Mouse (Mus musculus) spleen, embryonic (tissue): ENCODE measurements around the gene Cfc1.
"Not testable (repeated sequence)": the region's sequence is repeated elsewhere in the genome, so short reads cannot be mapped to it uniquely, and the experiment has no call there.

Source experiments
- CTCF ChIA-PET: fragments of 350-600 bp; sonication (Branson Sonifier 250); formaldehyde crosslinking; loops from one replicate; lab custom pipeline; 2022; lab: Charles Lee

Cfc1 gene

GRCm38 (mm10) chr1:34535043-34535698 is at the start of gene Cfc1:
Gene Cfc1, plus strand, starts transcription at chr1:34535648.
- CTCF ChIA-PET, result not testable (repeated sequence)

- CTCF ChIA-PET, result interaction anchor here (0.7 kb wide), 1 partner anchor 341 kb away, joined by 7 read pairs; no protein-coding TSS in a partner anchor
Measured at GRCm38 (mm10) chr1:34487383-34487782, 48.1 kb upstream of the Cfc1 start.

GRCm38 (mm10) chr1:34489852-34490541 is 45.5 kb upstream of the Cfc1 start:
- CTCF ChIA-PET, result interaction anchor here (0.6 to 0.7 kb wide), 2 partner anchors 19 to 27 kb away, joined by 3 to 8 read pairs; no protein-coding TSS in a partner anchor

GRCm38 (mm10) chr1:34491480-34491879 is 44.0 kb upstream of the Cfc1 start:
- CTCF ChIA-PET, result no interaction called here

GRCm38 (mm10) chr1:34502991-34503390 is 32.5 kb upstream of the Cfc1 start:
- CTCF ChIA-PET, result no interaction called here

GRCm38 (mm10) chr1:34505307-34505706 is 30.1 kb upstream of the Cfc1 start:
- CTCF ChIA-PET, result no interaction called here

GRCm38 (mm10) chr1:34505970-34506551 is 29.4 kb upstream of the Cfc1 start:
- CTCF ChIA-PET, result no interaction called here

GRCm38 (mm10) chr1:34507986-34508385 is 27.5 kb upstream of the Cfc1 start:
- CTCF ChIA-PET, result no interaction called here

GRCm38 (mm10) chr1:34510575-34510981 is 24.9 kb upstream of the Cfc1 start:
- CTCF ChIA-PET, result interaction anchor here (1.5 kb wide), 1 partner anchor 37 kb away, joined by 3 read pairs; no protein-coding TSS in a partner anchor

GRCm38 (mm10) chr1:34511027-34511426 is 24.4 kb upstream of the Cfc1 start:
- CTCF ChIA-PET, result interaction anchor here (1.5 kb wide), 1 partner anchor 38 kb away, joined by 3 read pairs; no protein-coding TSS in a partner anchor

GRCm38 (mm10) chr1:34513068-34513467 is 22.4 kb upstream of the Cfc1 start:
- CTCF ChIA-PET, result no interaction called here

- CTCF ChIA-PET, result interaction anchor here (0.7 kb wide), 1 partner anchor 12 kb away, joined by 4 read pairs; no protein-coding TSS in a partner anchor
Measured at GRCm38 (mm10) chr1:34516595-34516994, 18.9 kb upstream of the Cfc1 start.

GRCm38 (mm10) chr1:34517297-34517696 is 18.2 kb upstream of the Cfc1 start:
- CTCF ChIA-PET, result not testable (repeated sequence)

GRCm38 (mm10) chr1:34517797-34518196 is 17.7 kb upstream of the Cfc1 start:
- CTCF ChIA-PET, result not testable (repeated sequence)

- CTCF ChIA-PET, result no interaction called here
Measured at GRCm38 (mm10) chr1:34518259-34518658, 17.2 kb upstream of the Cfc1 start.

- CTCF ChIA-PET, result no interaction called here
Measured at GRCm38 (mm10) chr1:34522205-34522849, 13.1 kb upstream of the Cfc1 start.

- CTCF ChIA-PET, result no interaction called here
Measured at GRCm38 (mm10) chr1:34522850-34523244, 12.6 kb upstream of the Cfc1 start.

- CTCF ChIA-PET, result no interaction called here
Measured at GRCm38 (mm10) chr1:34523647-34524046, 11.8 kb upstream of the Cfc1 start.

GRCm38 (mm10) chr1:34534574-34534973 is 874 bp upstream of the Cfc1 start:
- CTCF ChIA-PET, result not testable (repeated sequence)

GRCm38 (mm10) chr1:34536291-34536766 is 881 bp downstream of the Cfc1 start:
- CTCF ChIA-PET, result no interaction called here

GRCm38 (mm10) chr1:34536767-34537485 is 1.5 kb downstream of the Cfc1 start:
- CTCF ChIA-PET, result no interaction called here
